Mouse (Mus musculus): Measurements from ENCODE around the gene Fat3.

The Fat3 gene

DNA sequence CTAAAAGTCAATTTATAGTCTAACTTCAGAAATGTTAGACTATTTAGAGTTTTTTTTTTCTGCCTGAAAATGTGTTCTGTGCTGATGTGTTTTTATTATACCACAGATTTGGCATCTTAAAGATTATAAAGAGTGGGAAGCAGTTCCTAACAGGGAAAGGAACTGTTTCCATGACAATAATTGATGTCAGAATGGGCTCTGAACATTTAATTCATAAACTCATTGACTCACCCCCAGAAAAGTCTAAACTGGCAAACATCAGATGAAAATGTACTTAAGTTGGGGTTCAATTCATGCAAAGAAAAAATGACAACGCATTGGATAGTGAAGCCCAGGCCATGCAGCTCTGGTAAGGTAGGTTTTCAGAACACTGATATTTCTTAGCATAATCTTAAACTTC, 193.3 kb downstream of the Fat3 start:
- DNase-seq: no peak

- no peak for DNase-seq
Observed at GRCm38 (mm10) chr9:16306222-16306621, 194.9 kb downstream of the Fat3 start.

DNA sequence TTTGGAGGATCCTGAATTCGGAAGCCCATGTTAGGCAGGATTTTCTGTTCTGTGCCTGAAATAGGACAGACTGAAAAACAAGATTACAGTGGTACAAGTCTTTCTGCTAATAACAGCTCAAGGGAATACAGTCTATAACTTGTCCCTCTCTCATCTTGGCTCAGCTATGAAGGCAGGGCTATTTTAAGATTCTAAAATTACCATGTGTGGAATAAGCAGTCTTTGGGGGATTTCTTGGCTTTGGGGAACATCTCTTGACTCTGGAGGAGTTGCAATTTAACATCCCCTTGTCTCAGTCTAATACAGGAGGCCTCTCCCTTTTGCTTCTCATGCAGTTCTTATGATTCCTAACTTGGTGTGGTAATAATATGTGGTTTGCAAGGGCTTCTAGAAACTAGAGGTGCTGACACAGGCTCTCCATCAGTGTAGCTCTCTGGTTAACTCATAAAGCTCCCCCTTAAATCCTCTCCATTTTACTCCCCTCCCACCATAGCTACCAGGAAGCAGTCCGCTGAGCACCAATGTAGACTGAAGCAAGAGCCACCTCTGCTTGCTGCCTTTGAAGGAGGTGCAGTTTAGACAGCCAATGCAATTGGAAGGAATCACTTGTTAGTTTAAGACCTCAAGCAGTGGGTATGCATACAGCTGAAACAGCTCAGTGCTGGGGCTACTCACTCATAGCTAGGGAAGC, 195.5 kb downstream of the Fat3 start:
- no peak for DNase-seq

DNA sequence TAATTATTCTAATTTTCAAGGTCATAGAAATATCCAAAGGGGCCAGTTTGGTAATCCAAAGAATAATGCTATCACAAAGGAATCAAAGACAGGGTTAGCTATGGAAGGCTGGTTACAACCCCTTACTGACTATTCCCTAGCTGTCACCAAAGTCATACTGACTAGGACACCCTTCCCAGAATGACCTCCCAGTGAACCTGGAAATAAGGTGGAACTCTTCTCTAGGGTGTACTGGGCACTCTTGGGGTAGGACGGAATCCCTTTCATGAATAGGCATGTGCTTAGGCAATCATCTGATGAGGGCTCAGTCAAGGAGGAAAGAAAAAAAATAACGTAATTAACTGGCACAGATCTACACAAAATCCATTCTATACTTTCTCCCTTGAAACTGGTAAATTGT, 196.1 kb downstream of the Fat3 start:
- no peak for DNase-seq

DNA sequence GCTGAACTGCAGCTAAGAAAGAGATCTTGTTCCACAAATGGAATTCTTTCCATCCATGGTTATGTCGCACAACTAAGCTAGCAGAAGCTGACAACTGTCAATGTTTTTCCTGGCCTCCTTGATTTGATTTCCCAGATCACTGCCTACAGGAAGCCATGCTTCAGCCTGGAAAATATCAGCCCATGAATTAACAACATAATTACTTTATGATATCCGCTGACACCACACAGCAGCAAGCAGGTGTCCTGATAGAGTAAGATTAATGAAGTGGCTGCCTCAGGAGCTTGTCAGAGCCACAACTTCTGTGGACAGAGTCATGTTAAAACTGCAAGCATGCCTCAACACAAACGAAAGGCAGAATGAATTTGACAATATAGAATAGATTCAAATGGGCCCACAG, 198.6 kb downstream of the Fat3 start:
- no peak for DNase-seq

- no peak for DNase-seq
Observed at GRCm38 (mm10) chr9:16297935-16298334, 203.2 kb downstream of the Fat3 start.

GRCm38 (mm10) chr9:16293928-16294806, 206.9 kb downstream of the Fat3 start:
- DNase-seq: no peak

DNA sequence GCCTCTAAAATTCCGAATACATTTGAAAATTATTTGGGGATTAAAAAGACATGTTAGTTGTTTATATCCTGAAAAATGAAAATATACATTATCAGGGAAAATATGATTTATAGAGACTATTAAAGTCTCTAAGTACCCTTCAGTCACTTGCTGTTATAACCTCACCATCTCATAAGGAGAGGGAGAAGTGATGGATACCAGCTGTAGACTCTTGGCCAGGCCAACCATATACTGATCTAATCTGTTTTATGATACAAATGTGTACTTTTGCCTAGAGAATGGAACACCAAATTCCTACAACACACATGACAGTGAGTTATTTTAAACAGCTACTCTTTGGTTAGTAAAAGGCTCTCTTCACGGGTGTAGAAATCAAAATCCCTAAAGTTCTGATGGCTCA, 208.6 kb downstream of the Fat3 start:
- no peak for DNase-seq

GRCm38 (mm10) chr9:16290911-16291310, 210.2 kb downstream of the Fat3 start:
- DNase-seq: no peak

DNA sequence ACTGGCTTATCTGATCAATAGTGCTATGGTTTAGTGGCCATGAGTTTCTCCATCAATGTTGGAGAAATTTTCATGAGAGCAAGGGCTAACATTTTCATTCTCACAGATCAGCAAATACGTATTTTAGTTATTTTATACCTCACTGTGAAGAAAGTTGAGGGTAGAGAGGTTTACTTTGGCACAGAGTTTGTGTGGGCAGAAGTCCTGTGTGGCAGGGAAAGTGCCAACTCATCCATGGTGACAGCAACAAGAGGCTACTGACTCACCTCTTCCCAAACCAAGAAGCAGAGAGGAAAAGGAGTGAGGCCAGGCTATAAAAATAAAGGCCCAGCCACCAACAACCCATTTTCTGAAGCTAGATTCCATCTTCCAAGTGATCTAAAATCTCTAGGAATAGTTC, 218.1 kb downstream of the Fat3 start:
- no peak for DNase-seq

DNA sequence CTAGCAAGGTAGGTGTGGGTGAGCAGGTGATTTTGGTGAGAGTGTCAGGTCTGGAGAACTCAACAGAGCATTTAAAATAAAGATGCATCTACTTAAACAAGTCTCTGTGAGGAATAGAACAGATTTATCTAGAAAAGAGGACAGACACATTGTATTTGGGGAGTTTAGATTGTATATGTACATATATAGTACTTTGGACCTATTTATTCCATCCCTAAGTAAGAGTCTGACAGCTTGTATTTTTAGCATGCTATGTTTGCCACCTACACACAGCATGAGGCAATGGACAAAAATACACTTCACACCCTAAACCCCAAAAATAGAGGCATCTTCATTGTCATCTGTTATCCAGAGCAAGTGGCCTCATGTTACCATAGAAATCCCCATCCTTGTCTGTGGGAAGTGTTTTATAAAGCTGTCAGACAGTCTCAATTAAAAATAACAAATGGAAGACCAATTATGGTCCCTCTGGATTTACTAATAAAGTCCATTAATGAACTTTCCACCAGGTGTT, 218.7 kb downstream of the Fat3 start:
- DNase-seq: no peak

GRCm38 (mm10) chr9:16275589-16275988, 225.5 kb downstream of the Fat3 start:
- DNase-seq: no peak

DNA sequence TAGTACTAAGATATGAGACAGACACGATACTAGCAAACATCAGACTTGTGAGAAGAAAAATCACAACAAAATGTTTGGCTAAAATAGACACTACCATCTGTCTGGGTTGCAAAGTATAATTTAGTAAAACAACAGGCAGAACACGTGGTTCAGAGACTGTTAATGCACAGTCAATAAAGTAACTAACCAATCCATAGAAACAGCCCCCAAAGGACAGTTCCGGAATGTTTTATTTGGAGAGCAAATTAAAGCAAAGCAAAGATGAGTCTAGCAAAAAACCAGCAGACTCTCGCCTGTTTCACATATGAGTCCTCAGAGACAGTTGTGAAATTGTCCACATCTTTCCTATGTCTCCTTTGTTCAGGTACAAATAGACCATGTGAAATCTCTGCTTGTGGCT, 227.0 kb downstream of the Fat3 start:
- no peak for DNase-seq

DNA sequence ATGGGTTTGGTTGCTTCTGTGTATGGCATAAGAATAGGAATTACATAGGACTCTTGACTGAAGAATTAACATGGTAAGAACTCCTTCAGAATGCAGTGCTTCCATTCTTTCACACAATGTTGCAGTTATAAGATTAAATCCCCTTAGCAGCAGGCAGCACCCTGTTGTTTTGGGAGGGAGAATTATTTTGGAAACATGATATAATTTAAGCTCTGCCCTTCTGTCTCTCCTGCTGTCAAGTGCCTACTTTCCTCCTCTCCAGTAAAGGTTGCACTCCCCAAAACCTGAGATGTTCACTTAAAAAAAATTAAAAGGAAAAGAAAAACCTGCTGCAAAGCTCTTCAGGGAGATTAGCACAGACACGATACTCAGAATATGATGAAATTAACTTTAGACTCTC, 228.3 kb downstream of the Fat3 start:
- DNase-seq: no peak

- DNase-seq: no peak
Observed at GRCm38 (mm10) chr9:16270768-16271114, 230.3 kb downstream of the Fat3 start.

DNA sequence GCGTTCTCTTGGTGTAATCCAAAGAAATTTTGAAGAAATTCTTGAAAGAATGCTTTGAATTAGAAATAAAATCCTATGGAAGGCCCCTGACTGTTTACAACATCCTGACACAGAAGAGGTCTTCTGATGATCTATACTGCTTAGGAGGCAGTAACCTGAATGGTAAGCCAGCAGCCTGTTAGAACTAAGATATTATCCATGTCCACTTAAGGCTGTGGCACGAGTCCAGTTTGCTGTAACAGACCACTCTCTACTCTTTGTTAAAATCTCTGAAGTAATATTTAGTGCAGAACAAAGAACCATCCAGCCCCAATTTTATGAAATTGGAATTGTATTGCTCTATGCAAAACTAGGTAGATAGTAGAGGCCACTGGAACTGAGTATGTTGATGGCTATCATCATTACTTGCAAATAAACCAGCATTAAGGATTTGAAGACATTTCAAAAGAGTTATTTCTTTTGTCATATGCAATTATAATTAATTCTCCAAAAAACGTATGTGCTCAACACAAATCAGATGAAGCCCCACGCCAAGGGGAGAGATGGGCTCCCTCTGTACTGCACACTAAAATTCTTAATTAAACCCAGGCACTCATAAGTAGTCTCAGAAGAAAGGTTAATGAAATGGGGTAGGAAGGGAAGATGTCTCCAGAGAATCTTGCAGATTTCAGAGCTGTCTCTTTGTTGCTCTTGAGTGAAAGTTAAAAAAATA, 230.9 kb downstream of the Fat3 start:
- DNase-seq: no peak

- DNase-seq: no peak
Observed at GRCm38 (mm10) chr9:16265519-16265918, 235.6 kb downstream of the Fat3 start.

- DNase-seq: no peak
Observed at GRCm38 (mm10) chr9:16257241-16257840, 243.7 kb downstream of the Fat3 start.

GRCm38 (mm10) chr9:16256577-16257207, 244.4 kb downstream of the Fat3 start:
- no peak for DNase-seq

DNA sequence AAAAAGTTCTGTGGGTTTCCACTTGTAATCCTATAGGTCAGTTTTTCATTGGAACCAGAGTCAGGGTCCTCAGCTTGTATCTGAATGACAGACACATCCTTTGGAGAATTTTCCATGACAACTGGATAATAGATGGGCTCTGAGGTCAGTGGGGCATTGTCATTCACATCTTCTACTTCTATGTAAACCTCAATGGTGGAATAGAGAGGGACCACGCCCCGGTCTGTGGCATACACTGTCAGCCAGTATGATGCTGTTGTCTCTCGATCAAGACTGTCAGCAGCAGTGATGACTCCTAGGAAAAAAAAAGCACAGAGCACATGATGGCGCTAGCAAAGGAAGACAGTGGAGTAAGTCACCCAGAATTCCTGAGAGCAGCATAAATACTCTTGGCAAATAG, 254.3 kb downstream of the Fat3 start:
- no peak for DNase-seq

DNA sequence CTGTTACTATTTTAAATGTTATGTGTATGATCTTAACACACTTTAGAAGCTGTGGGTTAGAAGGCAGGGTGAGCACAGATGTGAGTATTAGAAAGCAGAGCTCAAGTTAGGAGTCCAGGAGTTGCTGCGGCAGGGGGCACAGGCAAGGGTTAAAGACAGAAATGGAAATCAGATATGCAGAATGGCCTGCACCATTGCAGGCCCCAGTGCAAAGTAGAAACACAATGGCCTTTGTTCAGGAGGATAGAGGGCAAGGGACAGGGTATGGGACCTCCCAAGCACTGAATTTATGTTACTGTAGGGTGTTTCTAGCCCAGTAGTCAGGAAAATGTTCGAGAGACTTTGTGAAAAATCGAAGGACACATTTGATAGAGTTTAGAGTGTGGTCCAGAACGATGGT, 269.5 kb downstream of the Fat3 start:
- DNase-seq: no peak

DNA sequence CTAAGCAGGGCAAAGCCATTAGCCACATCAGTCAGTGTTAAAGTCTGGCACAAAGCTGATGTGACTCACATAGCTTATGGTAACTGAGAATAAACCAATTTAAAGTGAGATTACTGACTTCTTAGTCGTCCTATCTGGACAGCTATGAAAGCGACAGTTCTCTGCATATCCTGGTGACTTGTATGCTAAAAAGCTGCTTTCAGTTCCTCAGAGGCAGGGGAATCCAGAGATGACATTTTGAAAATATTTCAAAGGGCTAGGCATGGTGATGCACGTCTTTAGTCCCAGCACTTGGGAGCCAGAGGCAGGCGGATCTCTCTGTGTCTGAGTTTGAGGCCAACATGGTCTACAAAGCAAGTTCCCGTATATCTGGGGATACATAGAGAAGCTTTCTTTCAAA, 272.2 kb downstream of the Fat3 start:
- no peak for DNase-seq

- no peak for DNase-seq
Observed at GRCm38 (mm10) chr9:16227398-16227797, 273.7 kb downstream of the Fat3 start.
